Mouse (Mus musculus) brain, embryonic 14.5 days (tissue): ENCODE data around the gene Fam102b.

Experiments used
- CTCF ChIP-seq: fragments of 200-500 bp; IDR thresholded peaks from 2 replicates; pipeline ENCODE4 v1.5.1; 2012; ENCODE audit warnings: inconsistent platforms, mild to moderate bottlenecking, moderate library complexity, borderline replicate concordance; ENCODE audit not compliant: insufficient read depth, insufficient read length; ENCODE audit errors: extremely low read depth
- POLR2A ChIP-seq: fragments of 200-500 bp; IDR thresholded peaks from 2 replicates; pipeline ENCODE4 v1.6.1; 2012; ENCODE audit warnings: mild to moderate bottlenecking, inconsistent platforms, borderline replicate concordance; ENCODE audit not compliant: poor library complexity, insufficient read depth, insufficient read length, severe bottlenecking; ENCODE audit errors: extremely low read depth

- TF ChIP-seq CTCF (no peak), POLR2A (no peak)
These were observed 16.0 kb upstream of the Fam102b start for GRCm38 (mm10) chr3:109043395-109043794.
